Mouse (Mus musculus): ENCODE results near the gene C730034F03Rik.
A peak's percentile ranks its signal among the peaks of the same experiment; 100 is the strongest.

Gene C730034F03Rik

GRCm38 (mm10) chr15:89432946-89433345 lies 3.6 kb downstream of the C730034F03Rik start:
- DNase-seq, result peak; percentile 61 to 70

- no peak for DNase-seq
Observed at GRCm38 (mm10) chr15:89434136-89434535, 4.7 kb downstream of the C730034F03Rik start.

GRCm38 (mm10) chr15:89435878-89436277 lies 6.5 kb downstream of the C730034F03Rik start:
- DNase-seq, result no peak

GRCm38 (mm10) chr15:89442486-89443070 lies 13.2 kb downstream of the C730034F03Rik start:
- DNase-seq, result peak in 1 of 2 experiments; percentile 53

GRCm38 (mm10) chr15:89452906-89453864 lies 23.8 kb downstream of the C730034F03Rik start:
- no peak for DNase-seq

GRCm38 (mm10) chr15:89453865-89454478 lies 24.6 kb downstream of the C730034F03Rik start, which contains the start of gene Mapk8ip2:
Gene Mapk8ip2 (plus strand): TSS chr15:89453913.
- peak; percentile 88 for DNase-seq

GRCm38 (mm10) chr15:89454857-89455256 lies 25.5 kb downstream of the C730034F03Rik start:
- DNase-seq, result no peak

- no peak for DNase-seq
Observed at GRCm38 (mm10) chr15:89455642-89456041, 26.3 kb downstream of the C730034F03Rik start.

GRCm38 (mm10) chr15:89458942-89459341 lies 29.6 kb downstream of the C730034F03Rik start:
- DNase-seq, result no peak

GRCm38 (mm10) chr15:89459821-89460220 lies 30.4 kb downstream of the C730034F03Rik start:
- DNase-seq, result no peak

GRCm38 (mm10) chr15:89460298-89460697 lies 30.9 kb downstream of the C730034F03Rik start:
- no peak for DNase-seq

- no peak for DNase-seq
Observed at GRCm38 (mm10) chr15:89461321-89461720, 31.9 kb downstream of the C730034F03Rik start.

GRCm38 (mm10) chr15:89462176-89462575 lies 32.8 kb downstream of the C730034F03Rik start:
- DNase-seq, result no peak

GRCm38 (mm10) chr15:89463334-89464235 lies 34.2 kb downstream of the C730034F03Rik start:
- DNase-seq, result no peak

- peak in 1 of 2 experiments; percentile 58 for DNase-seq
Observed at GRCm38 (mm10) chr15:89465052-89465451, 35.7 kb downstream of the C730034F03Rik start.

GRCm38 (mm10) chr15:89468577-89468976 lies 39.2 kb downstream of the C730034F03Rik start:
- peak; percentile 56 to 58 for DNase-seq

GRCm38 (mm10) chr15:89471476-89471875 lies 42.1 kb downstream of the C730034F03Rik start:
- no peak for DNase-seq

GRCm38 (mm10) chr15:89473370-89473769 lies 44.0 kb downstream of the C730034F03Rik start:
- DNase-seq, result no peak

GRCm38 (mm10) chr15:89473921-89474320 lies 44.5 kb downstream of the C730034F03Rik start:
- no peak for DNase-seq

- no peak for DNase-seq
Observed at GRCm38 (mm10) chr15:89474596-89475292, 45.4 kb downstream of the C730034F03Rik start.

GRCm38 (mm10) chr15:89475293-89475600 lies 45.9 kb downstream of the C730034F03Rik start:
- no peak for DNase-seq

Data from cerebellum, postnatal 14 days (tissue).